Mouse (Mus musculus) embryo, embryonic 11 days (tissue): ENCODE measurements around the gene Olfr889.
"Not testable (repeated sequence)": the region's sequence is repeated elsewhere in the genome, so short reads cannot be mapped to it uniquely, and the experiment has no call there.

ENCODE experiments used
- DNase-seq: peaks from one replicate; pipeline ENCODE4 v3.0.0-alpha.2; 2015

Gene Olfr889

GRCm38 (mm10) chr9:38114898-38115297 is at the start of gene Olfr889:
Gene Olfr889, plus strand, starts transcription at chr9:38115198.
- DNase-seq, result no peak

- DNase-seq, result no peak
These were observed 31.2 kb upstream of the Olfr889 start, which contains the start of gene Olfr887 for GRCm38 (mm10) chr9:38083772-38084171. Gene Olfr887, plus strand, starts transcription at chr9:38084072.

- DNase-seq, result no peak
These were observed 7.2 kb upstream of the Olfr889 start, which contains the start of gene Olfr888 for GRCm38 (mm10) chr9:38107828-38108227. Gene Olfr888, plus strand, starts transcription at chr9:38108128.

- DNase-seq, result no peak
These were observed 27.2 kb downstream of the Olfr889 start, which contains the start of gene Olfr890 for GRCm38 (mm10) chr9:38142217-38142616. Gene Olfr890, plus strand, starts transcription at chr9:38142517.

- not testable (repeated sequence) for DNase-seq
These were observed 53.3 kb downstream of the Olfr889 start for GRCm38 (mm10) chr9:38168341-38168740.
